Mouse (Mus musculus): ENCODE results near the gene Arhgef1. TPM values are rescaled to one million over a fixed set of nuclear protein-coding genes. Genes with fewer than 3 reads are reported as not detected.

Arhgef1 gene
- polyA plus RNA-seq, 1 experiment from 2014 or later, result 63.3 TPM

DNA sequence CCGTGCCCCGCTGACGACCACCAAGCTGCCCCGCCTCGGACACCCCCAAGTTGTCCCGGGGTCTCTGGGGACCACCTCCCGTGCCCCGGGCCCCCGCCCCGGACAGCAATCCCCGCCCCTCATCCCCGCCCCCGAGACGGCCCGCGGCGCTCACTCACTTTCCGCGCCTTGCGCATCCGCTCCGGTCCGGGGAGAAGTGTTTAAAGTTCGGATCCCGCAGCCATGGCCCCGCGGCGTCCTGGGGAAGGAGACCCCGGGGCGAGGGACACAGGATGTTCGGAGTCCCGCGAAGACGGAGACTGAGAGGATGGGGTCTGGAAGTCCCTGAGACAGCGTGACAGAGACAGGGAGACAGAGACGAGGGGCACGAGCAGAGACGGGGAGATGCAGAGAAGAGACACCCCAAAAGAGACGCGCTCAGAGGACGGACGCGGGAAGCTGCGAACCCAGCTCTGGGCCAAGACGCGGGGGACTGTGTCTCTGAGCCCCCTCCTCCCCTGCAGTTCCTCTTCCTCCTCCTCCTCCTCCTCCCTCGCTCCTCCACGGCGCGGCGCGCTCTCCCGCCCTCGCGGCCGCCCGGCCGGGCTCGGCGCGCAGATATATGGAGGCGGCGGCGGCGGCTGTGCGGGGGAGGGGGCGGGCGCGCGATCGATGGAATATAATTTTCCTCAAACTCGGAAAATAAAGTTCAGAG is 41.7 kb downstream of the Arhgef1 start, which contains the start of gene Gm4881:
TSS of gene Gm4881 (minus strand) at position 238 of the 694 bp plus-strand sequence.
- ATAC-seq (replicated peaks; ENCODE audit: insufficient number of reproducible peaks, low FRiP score, low TSS enrichment), result no peak
- WGBS (ENCODE audit: insufficient replicate concordance), result under 1% methylated on average over 57 of the region's 72 CpGs
- H3K27ac ChIP-seq (ENCODE audit: low read depth, low read length), result no peak within 1 kb of the TSS
- no peaks in the 10 kb centered on the region for H3K36me3 ChIP-seq (ENCODE audit: control insufficient read depth, insufficient read depth, low read length)
- H3K27me3 ChIP-seq (ENCODE audit: control insufficient read depth, insufficient read depth, low read length), result peaks cover 100% of the 10 kb centered on the region
- no peaks in the 10 kb centered on the region for H3K9me3 ChIP-seq (replicated peaks; ENCODE audit: control insufficient read depth, low read length)
- H3K4me2 ChIP-seq, result peak within 1 kb of the TSS; percentile 60
- 0 out of 2 replicates have a peak, but pooled peaks cover 5% of the 10 kb centered on the region for H3K4me1 ChIP-seq (ENCODE audit: control insufficient read depth, insufficient read depth, low read length)
- H3K9ac ChIP-seq (ENCODE audit: low read depth, low read length), result peak within 1 kb of the TSS; percentile 18; the same call in 1 of the 2 replicates
- peak within 1 kb of the TSS; percentile 32 for H3K4me3 ChIP-seq (ENCODE audit: low read depth, low read length)

DNA sequence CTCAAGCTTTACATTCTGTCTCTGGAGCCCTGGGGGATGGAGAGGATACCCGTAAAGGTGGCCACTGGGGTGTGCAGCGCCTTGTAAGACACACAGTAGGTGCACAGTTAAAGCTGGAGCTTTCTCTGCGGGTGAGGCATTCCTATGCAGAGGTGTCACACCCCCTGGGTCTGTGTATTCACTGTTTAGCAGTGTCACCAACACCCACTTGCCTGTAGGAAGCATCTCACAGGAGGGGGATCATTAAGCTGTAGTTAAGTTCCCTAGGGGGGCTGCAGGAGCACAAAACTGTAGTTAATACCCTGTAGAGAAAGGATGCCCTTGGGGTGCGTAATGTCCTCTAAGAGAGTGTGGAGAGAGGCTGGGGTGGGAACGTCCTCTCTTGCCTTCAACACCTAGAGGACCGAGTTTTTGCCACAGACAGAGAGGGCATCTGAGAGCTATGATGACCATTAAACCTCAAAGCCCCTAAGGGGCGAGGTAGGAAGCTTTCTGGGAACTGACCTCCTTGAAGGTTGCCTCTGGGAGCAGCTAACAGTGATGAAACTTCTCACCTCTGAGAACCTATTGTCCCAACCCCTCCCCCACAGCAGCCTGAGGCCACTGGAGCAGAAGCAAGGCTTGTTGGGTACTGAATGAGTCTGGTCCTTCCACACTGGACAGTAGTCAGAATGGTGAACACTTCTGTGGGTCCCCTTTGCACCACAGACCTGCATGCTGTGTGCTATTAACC is 44.8 kb downstream of the Arhgef1 start:
- H3K27ac ChIP-seq (ENCODE audit: low read depth, low read length), result no peak overlapping the region
- 4% methylated on average over 7 of the region's 7 CpGs for WGBS (ENCODE audit: insufficient replicate concordance)
- no peaks in the 10 kb centered on the region for H3K9me3 ChIP-seq (replicated peaks; ENCODE audit: control insufficient read depth, low read length)
- no peak overlapping the region for H3K4me3 ChIP-seq (ENCODE audit: low read depth, low read length)
- 0 out of 2 replicates have a peak, but pooled peaks cover 5% of the 10 kb centered on the region for H3K4me1 ChIP-seq (ENCODE audit: control insufficient read depth, insufficient read depth, low read length)
- no peaks in the 10 kb centered on the region for H3K36me3 ChIP-seq (ENCODE audit: control insufficient read depth, insufficient read depth, low read length)
- H3K4me2 ChIP-seq, result no peak overlapping the region
- ATAC-seq (replicated peaks; ENCODE audit: insufficient number of reproducible peaks, low FRiP score, low TSS enrichment), result no peak
- no peak overlapping the region for H3K9ac ChIP-seq (ENCODE audit: low read depth, low read length)
- peaks cover 100% of the 10 kb centered on the region for H3K27me3 ChIP-seq (ENCODE audit: control insufficient read depth, insufficient read depth, low read length)

DNA sequence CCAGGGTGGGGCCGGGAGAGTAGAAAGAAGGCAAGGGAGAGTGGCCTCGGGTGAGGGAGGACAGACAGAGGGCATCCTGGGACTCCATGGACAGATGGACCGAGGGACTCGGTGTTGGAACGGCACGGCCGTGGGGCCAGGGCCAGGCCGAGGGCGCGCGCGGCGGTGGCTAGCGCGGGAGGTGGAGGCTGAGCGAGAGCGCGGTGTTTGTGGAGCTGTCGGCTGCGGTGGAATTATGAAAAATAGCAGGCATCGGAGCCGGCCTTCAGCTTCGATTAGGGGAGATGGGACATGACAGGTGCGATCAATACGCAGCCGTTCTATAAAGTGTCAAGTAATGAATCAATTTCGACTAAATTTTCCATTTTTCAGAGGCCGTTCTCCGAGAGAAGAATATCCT is 46.1 kb downstream of the Arhgef1 start:
- 6% methylated on average over 29 of the region's 29 CpGs for WGBS (ENCODE audit: insufficient replicate concordance)
- Histone ChIP-seq H3K27ac (ENCODE audit: low read depth, low read length) (no peak overlapping the region), H3K9me3 (replicated peaks; ENCODE audit: control insufficient read depth, low read length) (no peaks in the 10 kb centered on the region), H3K27me3 (ENCODE audit: control insufficient read depth, insufficient read depth, low read length) (peaks cover 99% of the 10 kb centered on the region), H3K4me3 (ENCODE audit: low read depth, low read length) (no peak overlapping the region), H3K9ac (ENCODE audit: low read depth, low read length) (no peak overlapping the region), H3K4me1 (ENCODE audit: control insufficient read depth, insufficient read depth, low read length) (0 out of 2 replicates have a peak, but pooled peaks cover 5% of the 10 kb centered on the region), H3K4me2 (no peak overlapping the region), H3K36me3 (ENCODE audit: control insufficient read depth, insufficient read depth, low read length) (no peaks in the 10 kb centered on the region)
- ATAC-seq (replicated peaks; ENCODE audit: insufficient number of reproducible peaks, low FRiP score, low TSS enrichment), result no peak

DNA sequence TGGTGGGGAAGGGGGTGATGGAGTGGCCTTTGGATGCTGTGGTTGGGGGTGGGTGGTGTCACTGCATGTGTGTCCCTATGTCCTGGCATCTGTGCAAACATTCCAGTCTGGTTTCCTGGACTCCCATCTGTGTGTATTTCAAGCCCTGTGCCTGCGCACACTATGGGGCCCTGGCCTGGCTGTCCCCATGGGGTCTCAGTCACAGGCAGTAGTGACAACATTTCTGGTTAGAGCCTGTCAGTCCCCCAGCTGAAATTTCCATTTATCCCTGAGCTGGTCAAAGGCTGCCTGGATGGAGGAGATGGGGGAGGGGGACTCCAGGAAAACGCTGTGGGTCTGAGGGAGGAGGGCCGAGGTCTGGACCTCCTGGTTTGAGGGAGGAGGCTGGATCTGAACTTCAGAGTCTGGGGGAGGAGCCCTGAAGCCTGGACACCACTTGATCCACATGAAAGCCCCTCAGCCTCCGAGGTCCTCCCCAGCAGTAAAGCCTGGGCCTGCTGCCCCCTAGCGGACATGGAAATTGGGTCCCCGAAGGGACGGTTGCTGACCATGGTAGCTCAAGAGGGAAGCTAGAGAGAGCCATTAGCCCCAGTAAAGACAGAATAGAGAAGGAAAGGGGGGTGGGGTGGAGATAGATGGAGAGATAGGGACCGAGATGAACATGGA is 47.4 kb downstream of the Arhgef1 start:
- Histone ChIP-seq H3K4me2 (no peak overlapping the region), H3K36me3 (ENCODE audit: control insufficient read depth, insufficient read depth, low read length) (no peaks in the 10 kb centered on the region), H3K27ac (ENCODE audit: low read depth, low read length) (no peak overlapping the region), H3K9me3 (replicated peaks; ENCODE audit: control insufficient read depth, low read length) (no peaks in the 10 kb centered on the region), H3K27me3 (ENCODE audit: control insufficient read depth, insufficient read depth, low read length) (peaks cover 99% of the 10 kb centered on the region), H3K4me1 (ENCODE audit: control insufficient read depth, insufficient read depth, low read length) (peaks cover 4% of the 10 kb centered on the region), H3K4me3 (ENCODE audit: low read depth, low read length) (no peak overlapping the region), H3K9ac (ENCODE audit: low read depth, low read length) (no peak overlapping the region)
- peak; percentile 26; the same call in 1 of the 2 replicates for ATAC-seq (replicated peaks; ENCODE audit: insufficient number of reproducible peaks, low FRiP score, low TSS enrichment)
- 1% methylated on average over 8 of the region's 8 CpGs for WGBS (ENCODE audit: insufficient replicate concordance)

DNA sequence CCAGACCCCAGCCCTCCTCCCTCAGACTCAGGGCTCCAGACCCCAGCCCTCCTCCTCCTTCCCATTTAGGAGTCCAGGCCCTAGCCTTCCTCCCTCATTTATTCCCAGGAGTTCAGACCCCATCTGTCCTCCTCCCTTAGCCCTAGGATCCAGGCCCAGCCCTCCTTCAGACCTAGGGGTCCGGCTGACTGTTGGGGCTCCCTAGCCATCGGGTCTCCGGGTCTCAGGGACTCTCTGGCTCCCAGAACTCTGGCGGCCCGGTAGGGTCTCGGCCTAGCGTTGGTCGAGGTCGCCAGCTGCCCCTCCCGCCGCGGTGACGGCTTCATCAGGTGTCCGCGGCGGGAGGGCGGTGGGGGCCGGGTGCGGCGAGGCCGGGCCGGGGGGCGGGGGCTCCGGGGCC is 51.3 kb downstream of the Arhgef1 start:
- ATAC-seq (replicated peaks; ENCODE audit: insufficient number of reproducible peaks, low FRiP score, low TSS enrichment), result no peak
- 2% methylated on average over 23 of the region's 24 CpGs for WGBS (ENCODE audit: insufficient replicate concordance)
- no peak overlapping the region for H3K9ac ChIP-seq (ENCODE audit: low read depth, low read length)

DNA sequence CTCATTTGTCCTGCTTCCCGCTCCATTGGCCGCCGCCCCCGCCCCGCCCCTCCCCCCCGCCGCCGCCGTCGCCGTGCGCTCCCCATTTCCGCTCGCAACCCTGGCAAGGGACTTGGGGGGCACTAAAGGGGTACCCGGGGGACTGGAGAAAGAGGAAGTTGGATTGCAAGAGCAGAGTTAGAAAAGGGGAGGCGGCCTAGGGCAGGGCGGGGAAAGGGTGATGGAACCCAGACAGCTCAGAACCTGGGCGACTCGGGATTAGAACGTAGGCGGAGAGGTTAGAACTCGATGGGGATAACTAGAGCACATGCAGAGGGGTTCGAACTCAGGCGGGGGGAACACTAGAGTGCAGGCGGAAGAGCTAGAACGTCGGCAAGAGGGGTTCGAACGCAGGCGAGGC is 51.7 kb downstream of the Arhgef1 start:
- no peaks in the 10 kb centered on the region for H3K36me3 ChIP-seq (ENCODE audit: control insufficient read depth, insufficient read depth, low read length)
- 2% methylated on average over 30 of the region's 30 CpGs for WGBS (ENCODE audit: insufficient replicate concordance)
- H3K9ac ChIP-seq (ENCODE audit: low read depth, low read length), result no peak overlapping the region
- H3K27ac ChIP-seq (ENCODE audit: low read depth, low read length), result no peak overlapping the region
- peaks cover 4% of the 10 kb centered on the region for H3K4me1 ChIP-seq (ENCODE audit: control insufficient read depth, insufficient read depth, low read length)
- peak overlapping the region; percentile 37 for H3K4me3 ChIP-seq (ENCODE audit: low read depth, low read length)
- ATAC-seq (replicated peaks; ENCODE audit: insufficient number of reproducible peaks, low FRiP score, low TSS enrichment), result no peak; the same call in 1 of the 2 replicates
- H3K4me2 ChIP-seq, result peak overlapping the region; percentile 60
- peaks cover 78% of the 10 kb centered on the region for H3K27me3 ChIP-seq (ENCODE audit: control insufficient read depth, insufficient read depth, low read length)
- H3K9me3 ChIP-seq (replicated peaks; ENCODE audit: control insufficient read depth, low read length), result no peaks in the 10 kb centered on the region; the same call in 1 of the 2 replicates

More for the DNA sequence above, 51.3 kb downstream of the Arhgef1 start:
- peaks cover 83% of the 10 kb centered on the region for H3K27me3 ChIP-seq (ENCODE audit: control insufficient read depth, insufficient read depth, low read length)
- peak overlapping the region; percentile 60 for H3K4me2 ChIP-seq
- no peak overlapping the region for H3K27ac ChIP-seq (ENCODE audit: low read depth, low read length)
- peaks cover 4% of the 10 kb centered on the region for H3K4me1 ChIP-seq (ENCODE audit: control insufficient read depth, insufficient read depth, low read length)
- H3K4me3 ChIP-seq (ENCODE audit: low read depth, low read length), result peak overlapping the region; percentile 37
- H3K9me3 ChIP-seq (replicated peaks; ENCODE audit: control insufficient read depth, low read length), result no peaks in the 10 kb centered on the region; the same call in 1 of the 2 replicates
- no peaks in the 10 kb centered on the region for H3K36me3 ChIP-seq (ENCODE audit: control insufficient read depth, insufficient read depth, low read length)

DNA sequence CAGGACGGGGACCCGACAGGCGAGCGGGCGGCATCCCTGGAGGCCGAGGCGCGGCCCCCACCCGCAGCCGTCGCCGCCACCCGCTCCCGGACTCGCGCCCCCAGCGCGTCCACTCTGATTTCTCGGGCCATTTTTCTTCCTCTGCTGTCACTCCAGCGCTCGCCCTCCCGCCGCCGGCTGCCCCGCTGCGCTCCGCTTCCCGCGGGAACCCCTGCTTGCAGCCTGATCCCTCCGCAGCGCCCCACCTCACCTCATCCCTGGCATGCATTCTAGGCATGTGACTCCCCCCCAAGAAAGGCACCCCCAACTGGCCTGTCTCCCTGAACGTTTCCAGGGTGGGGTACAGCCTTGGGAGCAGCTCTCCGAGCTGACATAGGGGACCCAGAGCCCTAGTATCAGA is 52.5 kb downstream of the Arhgef1 start:
- peak overlapping the region; percentile 39; the same call in 1 of the 2 replicates for H3K9ac ChIP-seq (ENCODE audit: low read depth, low read length)
- peaks cover 71% of the 10 kb centered on the region for H3K27me3 ChIP-seq (ENCODE audit: control insufficient read depth, insufficient read depth, low read length)
- no peaks in the 10 kb centered on the region for H3K36me3 ChIP-seq (ENCODE audit: control insufficient read depth, insufficient read depth, low read length)
- peak overlapping the region; percentile 37 for H3K4me3 ChIP-seq (ENCODE audit: low read depth, low read length)
- peak overlapping the region; percentile 60 for H3K4me2 ChIP-seq
- no peak for ATAC-seq (replicated peaks; ENCODE audit: insufficient number of reproducible peaks, low FRiP score, low TSS enrichment)
- H3K27ac ChIP-seq (ENCODE audit: low read depth, low read length), result no peak overlapping the region
- WGBS (ENCODE audit: insufficient replicate concordance), result 2% methylated on average over 20 of the region's 33 CpGs
- no peaks in the 10 kb centered on the region; the same call in 1 of the 2 replicates for H3K9me3 ChIP-seq (replicated peaks; ENCODE audit: control insufficient read depth, low read length)
- peaks cover 4% of the 10 kb centered on the region for H3K4me1 ChIP-seq (ENCODE audit: control insufficient read depth, insufficient read depth, low read length)

DNA sequence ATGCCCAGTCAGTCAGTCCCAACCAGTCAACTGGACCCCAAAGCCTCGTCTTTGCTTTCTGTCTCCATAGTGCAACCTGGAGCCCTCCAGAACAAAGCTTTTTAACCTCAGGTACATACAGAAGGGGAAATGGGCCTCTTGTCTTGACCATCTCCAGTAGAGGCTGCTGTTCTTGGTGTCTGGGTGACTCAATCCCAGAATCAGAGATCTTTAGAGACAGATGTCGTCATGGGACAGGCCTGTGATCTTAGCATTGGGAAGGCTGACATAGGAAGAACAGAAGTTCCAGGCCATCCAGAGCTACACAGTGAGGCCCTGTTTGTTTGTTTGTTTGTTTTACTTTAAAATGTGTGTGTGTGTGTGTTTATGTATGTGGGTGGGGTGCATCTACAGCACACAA is 61.6 kb downstream of the Arhgef1 start:
- Histone ChIP-seq H3K9ac (ENCODE audit: low read depth, low read length) (no peak overlapping the region), H3K9me3 (replicated peaks; ENCODE audit: control insufficient read depth, low read length) (no peaks in the 10 kb centered on the region), H3K4me2 (no peak overlapping the region), H3K27ac (ENCODE audit: low read depth, low read length) (no peak overlapping the region), H3K4me3 (ENCODE audit: low read depth, low read length) (no peak overlapping the region), H3K27me3 (ENCODE audit: control insufficient read depth, insufficient read depth, low read length) (no peaks in the 10 kb centered on the region), H3K4me1 (ENCODE audit: control insufficient read depth, insufficient read depth, low read length) (no peaks in the 10 kb centered on the region), H3K36me3 (ENCODE audit: control insufficient read depth, insufficient read depth, low read length) (no peaks in the 10 kb centered on the region)
- 69% methylated on average over 2 of the region's 2 CpGs for WGBS (ENCODE audit: insufficient replicate concordance)
- ATAC-seq (replicated peaks; ENCODE audit: insufficient number of reproducible peaks, low FRiP score, low TSS enrichment), result no peak

Data from heart, embryonic 11.5 days (tissue).